Mouse (Mus musculus) left cerebral cortex, adult 2 months (tissue): ENCODE data around the gene Utp6. TPM values are rescaled to one million over a fixed set of nuclear protein-coding genes. Genes with fewer than 3 reads are reported as not detected.

Experiments
- DNase-seq, 2 experiments: peaks; one replicate each; pipeline ENCODE4 v3.0.0; 2021 to 2022; ENCODE audit warnings: low spot score in 2 of 2, mixed read lengths in 1 of 2; ENCODE audit errors: extremely low spot score in 1 of 2
- H3K27ac ChIP-seq: fragments of 200-600 bp; 2 replicates; pipeline ENCODE4 v1.8.1; 2022
- H3K4me3 ChIP-seq: fragments of 200-600 bp; 2 replicates; pipeline ENCODE4 v1.8.1; 2022
- CTCF ChIP-seq: fragments of 200-600 bp; IDR thresholded peaks from 2 replicates; pipeline ENCODE4 v1.8.1; 2022; ENCODE audit warnings: antibody characterized with exemption, mild to moderate bottlenecking, moderate library complexity
- intact Hi-C: fragments of 180-260 bp; cut with DNase I; formaldehyde crosslinking; loops from one replicate; pipeline ENCODE4 v1.15.1; 2025
- total RNA-seq, 2 experiments: library from RNA; stranded (reverse); gene quantifications; 2 replicates each; pipeline ENCODE4 v1.2.3; 2021

The Utp6 gene
- total RNA-seq, 2 experiments from 2014 or later: 23.2 to 28.3 TPM

DNA sequence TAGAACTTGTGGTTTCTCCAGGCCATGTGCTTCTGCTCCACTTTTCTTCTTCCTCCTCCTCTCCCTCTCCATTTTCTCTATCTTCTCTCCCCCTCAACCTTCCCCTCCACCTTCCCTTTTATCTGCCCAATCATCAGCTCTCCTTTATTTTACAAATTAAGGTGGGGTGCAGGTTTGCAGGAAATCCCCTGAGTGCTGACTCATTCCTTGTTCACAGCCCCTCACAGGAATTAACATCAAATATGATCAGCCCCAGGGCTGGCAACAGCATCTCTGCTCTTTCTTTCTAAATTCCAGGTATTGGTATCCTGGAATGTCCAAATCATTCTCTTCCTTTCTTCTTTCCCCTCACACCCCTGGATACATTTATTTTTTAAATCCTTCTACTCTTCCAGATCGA, 14.0 kb upstream of the Utp6 start:
- DNase-seq: no peak
- Histone ChIP-seq H3K27ac (no peak overlapping the region), H3K4me3 (no peak overlapping the region)
- TF ChIP-seq CTCF: no peak
- intact Hi-C loops: no loop called here

DNA sequence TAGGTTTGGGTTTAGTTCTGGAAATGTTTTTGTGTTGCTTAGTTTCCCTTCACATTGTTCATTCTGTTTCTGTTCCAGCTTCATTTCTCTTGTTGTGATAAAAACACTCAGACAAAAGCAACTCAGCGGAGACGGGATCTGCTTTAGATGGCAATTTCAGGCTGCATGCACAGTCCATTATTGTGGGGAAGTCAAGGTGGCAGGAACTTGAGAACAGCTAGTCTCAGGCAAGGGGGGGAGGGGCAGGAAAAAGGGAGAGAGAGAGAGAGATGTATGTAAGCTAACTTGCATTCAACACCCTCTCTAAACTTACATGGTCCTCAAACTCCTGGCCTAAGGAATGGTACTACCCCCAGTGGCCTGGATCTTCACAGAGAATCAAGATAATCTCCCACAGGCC, 13.2 kb upstream of the Utp6 start:
- DNase-seq: no peak
- no peak overlapping the region for H3K27ac ChIP-seq
- H3K4me3 ChIP-seq: no peak overlapping the region
- no peak for TF ChIP-seq CTCF
- intact Hi-C loops: no loop called here

DNA sequence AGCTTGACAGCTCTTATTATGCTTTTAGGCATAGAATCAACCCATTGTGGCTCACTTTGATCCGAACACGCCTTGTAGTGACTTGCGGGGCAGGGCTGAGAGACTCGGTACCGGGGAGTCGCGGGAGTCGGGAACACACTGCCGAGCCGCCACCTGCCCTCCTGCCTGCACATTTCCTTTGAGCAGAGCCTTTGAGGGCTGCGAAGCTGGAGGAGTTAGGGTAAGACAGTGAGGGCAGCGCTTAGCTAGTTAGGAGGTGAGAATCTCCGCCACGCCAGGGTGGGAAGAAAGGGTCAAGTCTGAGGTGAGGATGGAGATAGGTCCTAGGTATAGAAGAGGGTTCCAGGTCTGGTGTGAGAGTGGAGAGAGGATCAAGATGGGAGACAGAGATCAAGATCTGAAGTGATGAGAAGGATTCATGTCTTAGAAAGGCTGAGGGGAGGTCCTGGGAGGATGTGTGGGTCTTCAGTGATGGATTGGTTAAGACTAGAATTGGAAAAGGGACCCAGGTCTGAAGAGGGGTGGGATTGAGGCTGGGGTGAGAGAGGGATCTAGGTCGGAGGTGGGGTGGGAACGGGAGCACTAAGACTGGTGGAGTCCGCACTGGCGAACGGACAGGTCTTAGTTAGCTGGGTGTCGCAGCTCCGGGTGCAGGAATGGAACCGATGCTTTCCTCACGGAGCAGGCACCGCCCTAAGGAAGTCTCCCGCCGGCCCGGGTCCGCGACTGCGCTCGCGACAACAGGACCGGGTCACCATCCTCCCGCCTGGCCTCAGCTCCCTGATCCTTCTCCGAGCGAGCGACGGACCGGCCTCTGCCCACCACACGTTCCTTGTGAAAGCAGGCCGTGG, 11.7 kb upstream of the Utp6 start:
- peak in 1 of 2 experiments; percentile 38 for DNase-seq
- peak overlapping the region; percentile 57 for H3K4me3 ChIP-seq
- TF ChIP-seq CTCF: no peak
- intact Hi-C loops: no loop called here
- H3K27ac ChIP-seq: no peak overlapping the region

DNA sequence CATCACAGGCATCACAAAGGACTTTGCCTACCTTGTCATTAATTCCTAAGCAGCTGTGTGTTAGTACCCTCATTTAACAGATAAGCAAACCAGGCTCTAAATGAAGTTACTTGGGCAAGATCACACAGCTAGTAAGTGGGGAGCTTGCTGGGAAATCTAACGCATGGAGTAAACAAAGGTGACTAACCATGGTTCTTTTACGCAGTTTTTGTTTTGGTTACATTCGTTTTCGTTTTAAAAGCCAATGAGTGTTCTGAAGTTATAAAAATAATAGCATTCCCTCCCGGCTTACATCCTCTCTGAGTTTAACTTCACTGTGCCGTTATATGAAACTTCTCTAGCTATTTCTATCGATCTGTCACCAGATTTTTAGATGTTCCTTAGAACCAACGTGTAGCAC, 10.9 kb upstream of the Utp6 start:
- intact Hi-C loops: no loop called here
- H3K27ac ChIP-seq: no peak overlapping the region
- no peak for DNase-seq
- TF ChIP-seq CTCF: no peak
- H3K4me3 ChIP-seq: peak overlapping the region; percentile 57

DNA sequence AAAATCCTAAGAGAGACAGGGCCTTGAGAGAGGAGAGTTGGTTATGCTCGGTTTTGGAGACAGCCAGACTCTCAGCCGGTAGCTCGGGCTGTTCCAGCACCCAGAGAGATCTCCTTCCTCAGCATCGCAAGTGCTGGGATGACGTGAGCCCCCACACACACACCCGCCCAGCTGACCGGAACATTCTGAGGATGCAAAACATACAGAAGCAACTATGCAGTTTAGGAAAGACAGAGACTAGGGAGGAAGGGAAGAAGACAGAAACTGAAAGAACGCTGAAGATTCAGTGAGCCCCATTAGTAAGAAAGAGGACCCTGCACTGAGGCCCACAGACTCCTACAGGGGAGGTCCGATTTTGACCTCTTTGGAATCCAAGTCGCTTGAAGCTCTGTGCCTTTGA, 5.6 kb upstream of the Utp6 start:
- intact Hi-C loops: no loop called here

DNA sequence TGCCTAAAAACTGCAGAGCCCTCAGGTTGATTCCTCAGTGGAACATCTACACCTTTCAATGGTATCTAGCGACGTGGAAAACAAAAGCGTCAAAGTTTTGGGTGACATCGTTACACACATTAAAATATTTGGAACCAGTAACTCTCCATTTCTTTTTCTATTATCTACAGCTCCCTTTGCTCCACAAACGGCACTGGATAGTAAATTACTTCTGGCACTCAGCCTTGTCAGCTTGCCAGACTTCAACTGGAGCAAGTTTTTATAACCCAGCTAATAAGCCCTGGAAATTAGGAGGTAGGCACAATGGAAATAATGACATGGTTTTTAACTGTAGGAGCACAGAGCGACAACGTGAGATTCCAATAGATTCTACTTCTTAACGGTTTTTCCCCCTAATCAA, 3.7 kb upstream of the Utp6 start:
- intact Hi-C loops: no loop called here
- no peak overlapping the region for H3K4me3 ChIP-seq
- no peak for TF ChIP-seq CTCF
- DNase-seq: peak in 1 of 2 experiments; percentile 35
- no peak overlapping the region for H3K27ac ChIP-seq

More for the DNA sequence above, 5.6 kb upstream of the Utp6 start:
- H3K27ac ChIP-seq: no peak overlapping the region
- no peak for DNase-seq
- TF ChIP-seq CTCF: no peak
- no peak overlapping the region for H3K4me3 ChIP-seq

DNA sequence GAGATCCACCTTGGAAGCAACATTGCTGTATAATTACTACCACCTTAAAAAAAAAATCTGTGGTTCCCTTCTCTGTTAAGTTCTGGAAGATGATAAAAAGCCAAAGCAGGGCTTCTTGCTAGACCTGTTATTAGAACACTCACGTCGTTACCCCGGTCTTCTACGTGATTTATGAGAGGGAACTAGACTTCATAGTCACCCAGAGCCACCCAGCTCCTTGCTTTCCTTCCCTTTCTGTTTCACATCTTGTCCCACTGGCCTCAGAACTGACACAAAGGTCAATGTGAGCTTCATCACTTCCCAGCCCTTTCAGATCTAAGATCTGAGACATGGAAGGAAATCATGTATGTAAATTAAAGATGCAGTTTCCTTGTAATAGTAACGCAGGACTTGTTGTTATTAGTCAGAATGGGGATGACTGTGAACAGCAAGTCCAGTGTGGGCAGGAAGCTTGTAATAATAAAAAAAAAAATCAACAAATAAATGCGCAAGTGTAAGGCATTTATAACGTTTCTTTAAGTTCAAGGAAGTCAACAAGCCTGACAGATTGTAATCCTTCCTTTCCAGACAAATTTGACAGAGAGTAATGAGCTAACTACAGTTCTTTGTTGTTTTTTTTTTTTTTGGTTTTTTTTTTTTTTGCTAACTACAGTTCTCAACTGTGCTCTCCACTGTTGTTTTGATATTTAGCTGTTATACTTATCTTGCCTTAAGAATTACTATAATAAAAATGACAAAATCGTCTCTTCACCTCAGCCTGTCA, 1.2 kb upstream of the Utp6 start:
- TF ChIP-seq CTCF: no peak
- Histone ChIP-seq H3K27ac (no peak overlapping the region), H3K4me3 (no peak overlapping the region)
- intact Hi-C loops: no loop called here
- no peak for DNase-seq

DNA sequence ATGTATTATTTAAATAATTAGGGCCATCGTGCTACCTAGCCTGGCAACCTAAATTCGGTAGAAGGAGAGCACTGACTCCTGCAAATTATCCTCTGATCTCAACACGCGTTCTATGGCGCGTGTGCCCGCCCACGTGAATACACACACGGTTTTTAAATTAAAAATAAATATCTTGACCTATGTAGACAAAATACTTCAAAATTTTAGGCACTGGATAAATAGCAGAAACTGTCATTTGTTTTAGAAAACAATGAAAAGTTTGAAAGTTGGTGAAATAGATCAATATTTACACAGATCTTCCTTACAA, 640 bp upstream of the Utp6 start:
- H3K4me3 ChIP-seq: peak overlapping the region; percentile 75
- H3K27ac ChIP-seq: peak overlapping the region; percentile 25; the same call in 1 of the 2 replicates
- intact Hi-C loops: loop anchor here (1.0 kb wide), 1 partner anchor 29 kb away; no protein-coding TSS in a partner anchor
- TF ChIP-seq CTCF: no peak
- no peak for DNase-seq

DNA sequence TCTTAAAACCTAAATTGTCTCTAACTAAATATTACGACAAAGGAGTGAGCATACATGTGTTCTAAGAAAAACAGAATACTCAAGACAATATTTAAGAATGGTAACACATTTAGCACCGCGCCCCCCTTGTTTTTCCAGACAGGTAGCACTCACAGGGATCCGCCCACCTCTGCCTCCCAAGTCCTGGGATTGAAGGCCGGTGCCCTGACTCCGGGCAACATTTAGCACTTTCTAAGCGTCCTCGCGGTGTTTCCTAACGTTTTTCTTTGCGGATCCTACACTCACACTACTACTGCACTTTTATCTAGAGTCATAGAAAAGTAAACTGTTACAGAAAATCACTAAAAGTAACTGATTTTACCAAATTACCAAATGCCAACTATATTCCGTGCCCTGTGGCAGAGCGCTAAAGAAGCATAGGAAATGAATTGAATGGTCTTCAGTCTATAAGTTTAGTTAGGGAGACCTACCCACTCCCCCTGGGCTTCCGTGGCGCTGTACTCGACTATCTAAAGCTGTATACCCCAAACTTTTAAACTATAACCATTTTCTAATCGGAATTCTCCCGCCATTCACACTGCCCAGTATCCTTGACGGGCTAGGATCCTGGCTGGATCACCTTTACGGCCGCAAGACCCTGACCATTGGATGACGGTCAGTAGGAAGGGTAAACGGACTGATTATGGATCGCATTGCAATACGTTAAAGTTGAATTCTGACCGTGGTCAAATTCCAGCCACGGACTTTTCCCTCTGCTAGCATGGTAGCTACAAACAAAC, 655 bp downstream of the Utp6 start:
- H3K27ac ChIP-seq: peak overlapping the region; percentile 64; the same call in 1 of the 2 replicates
- intact Hi-C loops: loop anchor here (1.0 kb wide), 1 partner anchor 31 kb away; no protein-coding TSS in a partner anchor
- no peak for TF ChIP-seq CTCF
- H3K4me3 ChIP-seq: peak overlapping the region; percentile 75
- DNase-seq: no peak

DNA sequence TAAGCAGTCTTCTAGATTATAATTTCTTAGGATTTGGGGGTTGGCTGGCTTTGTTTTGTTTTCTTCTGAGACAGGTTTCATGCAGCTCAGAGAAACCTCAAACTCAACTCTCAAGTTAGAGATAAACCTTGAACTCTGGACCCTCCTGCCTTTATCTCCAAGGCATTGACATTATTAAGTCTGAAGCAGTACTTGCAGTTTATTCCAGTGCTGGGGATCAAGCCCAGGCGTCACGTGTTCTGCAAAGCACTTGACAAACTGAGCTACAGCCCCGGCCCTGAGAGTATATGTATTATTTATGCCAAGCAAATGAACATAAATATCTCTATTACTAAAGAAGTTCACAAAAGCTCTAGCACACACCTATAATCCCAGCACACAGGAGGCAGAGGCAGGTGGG, 14.9 kb downstream of the Utp6 start:
- Histone ChIP-seq H3K27ac (no peak overlapping the region), H3K4me3 (no peak overlapping the region)
- intact Hi-C loops: no loop called here
- DNase-seq: no peak
- TF ChIP-seq CTCF: no peak

DNA sequence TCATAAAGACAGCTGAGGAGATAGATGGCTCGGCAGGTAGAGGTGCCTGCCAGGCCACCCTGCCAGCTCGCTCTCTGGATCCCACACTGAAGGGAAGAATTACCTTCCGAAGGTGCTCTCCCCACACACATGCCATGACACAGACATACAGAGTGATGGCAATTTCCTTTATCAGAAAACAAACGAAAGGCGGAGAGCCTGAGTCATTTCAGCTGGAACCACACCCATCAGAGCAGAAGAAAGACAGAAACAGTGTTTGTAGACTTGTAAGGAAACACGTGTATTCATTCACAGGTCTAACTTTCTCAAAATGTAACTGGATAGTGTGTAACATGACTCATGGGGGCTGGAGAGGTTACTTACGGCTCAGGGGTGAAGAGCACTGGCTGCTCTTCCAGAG, 18.6 kb downstream of the Utp6 start:
- Histone ChIP-seq H3K4me3 (no peak overlapping the region), H3K27ac (no peak overlapping the region)
- intact Hi-C loops: no loop called here
- no peak for DNase-seq
- no peak for TF ChIP-seq CTCF

DNA sequence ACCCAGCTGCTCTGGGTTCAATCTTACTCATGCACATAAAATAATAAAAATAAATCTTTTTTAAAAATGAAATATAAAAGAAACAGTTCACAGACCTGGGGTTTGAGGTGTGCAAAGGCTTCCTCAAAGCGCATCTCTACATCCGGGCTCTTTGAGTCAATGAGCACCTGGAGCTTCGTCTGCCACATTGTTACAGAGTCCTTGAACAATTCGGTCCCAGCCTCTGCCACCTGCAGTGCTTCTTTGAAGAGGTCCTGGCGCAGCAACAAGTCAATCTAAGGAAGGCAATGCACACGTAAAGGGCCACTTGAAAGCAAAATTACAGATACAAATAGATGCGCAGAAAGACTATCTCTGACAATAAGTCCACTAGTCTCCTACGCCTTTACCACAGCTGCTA, 19.1 kb downstream of the Utp6 start:
- TF ChIP-seq CTCF: no peak
- no peak overlapping the region for H3K4me3 ChIP-seq
- intact Hi-C loops: no loop called here
- no peak overlapping the region for H3K27ac ChIP-seq
- no peak for DNase-seq
